ENCODE assay signal across 11 mouse cellular contexts in the genomic region with DNA sequence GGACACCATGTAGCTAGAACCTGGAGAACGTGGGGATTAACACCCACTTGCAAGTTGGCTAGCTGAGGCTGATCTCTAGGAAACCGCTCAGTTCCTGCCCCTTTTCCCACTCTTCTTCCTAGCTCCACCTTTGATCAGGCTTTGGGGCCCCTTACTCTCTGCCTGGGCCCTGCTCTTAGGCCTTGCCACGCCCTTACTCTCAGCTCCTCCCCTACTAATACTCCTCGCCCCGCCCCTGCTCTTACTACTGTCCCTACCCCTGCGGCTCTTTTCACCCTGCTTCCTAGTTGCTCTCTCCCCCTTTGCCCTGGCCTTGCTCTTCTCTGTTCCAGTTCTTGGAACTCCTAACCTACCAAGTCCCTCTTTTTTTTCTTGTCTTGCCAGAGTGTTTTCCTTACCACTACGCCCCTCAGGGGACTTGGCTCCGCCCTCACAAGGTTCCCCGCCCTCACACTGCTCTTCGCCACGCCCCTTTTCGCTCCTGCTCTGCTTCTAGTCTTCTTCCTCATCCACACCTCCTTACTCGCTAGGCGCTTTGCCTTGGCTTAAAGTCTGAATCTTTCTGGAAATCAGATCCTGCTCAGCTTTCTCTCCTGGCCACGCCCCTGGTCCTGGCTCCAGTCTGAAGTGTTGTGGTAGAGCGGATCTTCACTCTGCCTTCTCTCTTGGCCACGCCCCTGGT. TPM values are rescaled to one million over a fixed set of nuclear protein-coding genes. Genes with fewer than 3 reads are reported as not detected.
DNase-seq lines count a peak whose midpoint lies in the region; ATAC-seq and TF ChIP-seq lines count a peak whose summit lies in the region.
"Not testable (repeated sequence)": the region's sequence is repeated elsewhere in the genome, so short reads cannot be mapped to it uniquely, and the experiment has no call there.
"Had no signal": no experiment of that assay in that cellular context is flagged by ENCODE, and none has a peak within 500 bp of the region (broad histone marks: within the 10 kb centered on the region; RNA-seq: fewer than 3 reads in every experiment).

No protein-coding gene starts in this region.

- WGBS in embryonic facial prominence, embryonic 14.5 days = 23% methylated on average over 16 of the region's 17 CpGs
- WGBS in heart, embryonic 15.5 days = 23% methylated on average over 17 of the region's 17 CpGs
- 27% methylated on average over 16 of the region's 17 CpGs for WGBS in kidney, embryonic 15.5 days
- WGBS in liver, embryonic 11.5 days = 18% methylated on average over 16 of the region's 17 CpGs
- 19% methylated on average over 16 of the region's 17 CpGs for WGBS in stomach, embryonic 14.5 days

- not testable (repeated sequence) for ATAC-seq in embryonic facial prominence, embryonic 14.5 days (ENCODE audit: low read depth); heart, embryonic 15.5 days (replicated peaks; ENCODE audit: insufficient number of reproducible peaks, insufficient read depth, low FRiP score, low read depth); liver, embryonic 11.5 days (replicated peaks; ENCODE audit: low FRiP score)
- ATAC-seq in kidney, embryonic 15.5 days (replicated peaks; ENCODE audit: low FRiP score) = peak; percentile 33; the same call in 1 of the 2 replicates
- 0 out of 2 replicates have a peak, but pooled peaks have one; percentile 28 for ATAC-seq in stomach, embryonic 14.5 days (ENCODE audit: insufficient number of reproducible peaks, insufficient read depth, low FRiP score, low read depth)

- H3K4me3 ChIP-seq in embryonic facial prominence, embryonic 14.5 days (ENCODE audit: low read depth, low read length); heart, embryonic 15.5 days; kidney, embryonic 15.5 days (replicated peaks); stomach, embryonic 14.5 days (ENCODE audit: low read depth, low read length): not testable (repeated sequence)
- peak overlapping the region; percentile 15; the same call in 1 of the 2 replicates for H3K4me3 ChIP-seq in liver, embryonic 11.5 days (ENCODE audit: low read depth, low read length)

- not testable (repeated sequence) for H3K4me1 ChIP-seq in embryonic facial prominence, embryonic 14.5 days (ENCODE audit: control insufficient read depth, insufficient read depth, low read length); heart, embryonic 15.5 days (replicated peaks); kidney, embryonic 15.5 days; liver, embryonic 11.5 days (replicated peaks; ENCODE audit: control insufficient read depth, insufficient read depth, low read length); stomach, embryonic 14.5 days (ENCODE audit: control insufficient read depth, insufficient read depth, low read length)

- H3K4me2 ChIP-seq in embryonic facial prominence, embryonic 14.5 days (ENCODE audit: low read depth, low read length); stomach, embryonic 14.5 days (replicated peaks; ENCODE audit: low read depth, low read length): not testable (repeated sequence)
- H3K4me2 ChIP-seq in heart, embryonic 15.5 days = 0 out of 2 replicates have a peak overlapping the region, but pooled peaks have one; percentile 15
- H3K4me2 ChIP-seq in kidney, embryonic 15.5 days = peak overlapping the region; percentile 41
- H3K4me2 ChIP-seq in liver, embryonic 11.5 days = peak overlapping the region; percentile 7; the same call in 1 of the 2 replicates

- TF ChIP-seq CTCF in brain, embryonic 14.5 days (IDR thresholded peaks at IDR 0.05; ENCODE audit: borderline replicate concordance, extremely low read depth, insufficient read depth, insufficient read length) = not testable (repeated sequence)

- H3K27ac ChIP-seq in embryonic facial prominence, embryonic 14.5 days (replicated peaks; ENCODE audit: low read depth, low read length); heart, embryonic 15.5 days; kidney, embryonic 15.5 days; liver, embryonic 11.5 days (ENCODE audit: low read depth, low read length); stomach, embryonic 14.5 days (ENCODE audit: low read length): not testable (repeated sequence)

- not testable (repeated sequence) for H3K9ac ChIP-seq in embryonic facial prominence, embryonic 14.5 days (ENCODE audit: low read depth, low read length); heart, embryonic 15.5 days; kidney, embryonic 15.5 days; liver, embryonic 11.5 days (ENCODE audit: low read depth, low read length); stomach, embryonic 14.5 days (replicated peaks; ENCODE audit: low read depth, low read length)

- peak; percentile 3 for DNase-seq in CD4-positive, CD25-positive, alpha-beta regulatory T cell, adult 2 months (ENCODE audit: low read depth, low spot score)
- peak; percentile 1 for DNase-seq in brain, embryonic 14.5 days (ENCODE audit: low read depth)
- peak; percentile 13 for DNase-seq in embryonic facial prominence, embryonic 14.5 days (ENCODE audit: low spot score)
- not testable (repeated sequence) for DNase-seq in liver, embryonic 11.5 days (ENCODE audit: low spot score)
- peak; percentile 33 for DNase-seq in mesoderm, embryonic 11.5 days (ENCODE audit: low read depth, low spot score)

- H3K27me3 ChIP-seq in embryonic facial prominence, embryonic 14.5 days (replicated peaks; ENCODE audit: control insufficient read depth, insufficient read depth, low read length); heart, embryonic 15.5 days; kidney, embryonic 15.5 days; liver, embryonic 11.5 days (replicated peaks; ENCODE audit: control insufficient read depth, insufficient read depth, low read length); stomach, embryonic 14.5 days (ENCODE audit: control insufficient read depth, insufficient read depth, low read length): not testable (repeated sequence)

- not testable (repeated sequence) for H3K36me3 ChIP-seq in embryonic facial prominence, embryonic 14.5 days (ENCODE audit: control insufficient read depth, insufficient read depth, low read length); heart, embryonic 15.5 days; kidney, embryonic 15.5 days; liver, embryonic 11.5 days (ENCODE audit: control insufficient read depth, insufficient read depth, low read length); stomach, embryonic 14.5 days (ENCODE audit: control insufficient read depth, insufficient read depth, low read length)

- TF ChIP-seq POLR2A in brain, embryonic 14.5 days (IDR thresholded peaks at IDR 0.05; ENCODE audit: borderline replicate concordance, extremely low read depth, insufficient read depth, insufficient read length, poor library complexity, severe bottlenecking) = not testable (repeated sequence)

- not testable (repeated sequence) for H3K9me3 ChIP-seq in embryonic facial prominence, embryonic 14.5 days (ENCODE audit: control insufficient read depth, low read length); heart, embryonic 15.5 days (replicated peaks); kidney, embryonic 15.5 days (replicated peaks); liver, embryonic 11.5 days (ENCODE audit: control insufficient read depth, low read length); stomach, embryonic 14.5 days (ENCODE audit: control insufficient read depth, low read depth, low read length)

RNA-seq across cellular contexts. Expression of gene Catsperg2, which starts 1.2 kb away (rescaled TPM):
- 1.3 TPM in 2 replicates for polyA plus RNA-seq in brain, embryonic 14.5 days (2012; rRNA removed)
- not detected in 2 replicates for polyA plus RNA-seq in embryonic facial prominence, embryonic 14.5 days (2014; fragmentation: Nextera tagmentation; extraction: Ambion mirVana)
- polyA plus RNA-seq in heart, embryonic 15.5 days (2015; fragmentation: Nextera tagmentation; extraction: Ambion mirVana) = not detected in 2 replicates
- not detected in 2 replicates for polyA plus RNA-seq in kidney, embryonic 15.5 days (2015; fragmentation: Nextera tagmentation; extraction: Ambion mirVana)
- not detected in 2 replicates for polyA plus RNA-seq in liver, embryonic 11.5 days (2014; fragmentation: Nextera tagmentation; extraction: Ambion mirVana)
- polyA plus RNA-seq in stomach, embryonic 14.5 days (2014; fragmentation: Nextera tagmentation; extraction: Ambion mirVana) = not detected in 2 replicates
- polyA plus RNA-seq: C2C12; kidney, embryonic 14.5 days; lung, adult 2 months had no signal

RNA-seq across cellular contexts. Expression of gene Zfp84, which starts 42.8 kb away (rescaled TPM):
- polyA plus RNA-seq in brain, embryonic 14.5 days (2012; rRNA removed) = 14.5 and 16.6 TPM in 2 replicates
- polyA plus RNA-seq in embryonic facial prominence, embryonic 14.5 days (2014; fragmentation: Nextera tagmentation; extraction: Ambion mirVana) = 15.7 and 17.0 TPM in 2 replicates
- 7.6 and 8.9 TPM in 2 replicates for polyA plus RNA-seq in heart, embryonic 15.5 days (2015; fragmentation: Nextera tagmentation; extraction: Ambion mirVana)
- polyA plus RNA-seq in kidney, embryonic 15.5 days (2015; fragmentation: Nextera tagmentation; extraction: Ambion mirVana) = 13.1 and 14.0 TPM in 2 replicates
- 9.6 and 10.2 TPM in 2 replicates for polyA plus RNA-seq in liver, embryonic 11.5 days (2014; fragmentation: Nextera tagmentation; extraction: Ambion mirVana)
- 13.9 and 16.3 TPM in 2 replicates for polyA plus RNA-seq in stomach, embryonic 14.5 days (2014; fragmentation: Nextera tagmentation; extraction: Ambion mirVana)

RNA-seq across cellular contexts. Expression of gene Zfp30, which starts 58.2 kb away (rescaled TPM):
- polyA plus RNA-seq in brain, embryonic 14.5 days (2012; rRNA removed) = 11.9 and 12.9 TPM in 2 replicates
- 9.4 and 10.4 TPM in 2 replicates for polyA plus RNA-seq in embryonic facial prominence, embryonic 14.5 days (2014; fragmentation: Nextera tagmentation; extraction: Ambion mirVana)
- 5.6 and 6.0 TPM in 2 replicates for polyA plus RNA-seq in heart, embryonic 15.5 days (2015; fragmentation: Nextera tagmentation; extraction: Ambion mirVana)
- 7.1 and 8.1 TPM in 2 replicates for polyA plus RNA-seq in kidney, embryonic 15.5 days (2015; fragmentation: Nextera tagmentation; extraction: Ambion mirVana)
- polyA plus RNA-seq in liver, embryonic 11.5 days (2014; fragmentation: Nextera tagmentation; extraction: Ambion mirVana) = 2.4 and 3.0 TPM in 2 replicates
- polyA plus RNA-seq in stomach, embryonic 14.5 days (2014; fragmentation: Nextera tagmentation; extraction: Ambion mirVana) = 8.6 and 10.2 TPM in 2 replicates
